In genomic region chr13:100865744-100866143, GRCm38 (mm10) we compare ENCODE assay signal across 16 mouse cellular contexts. TPM values are rescaled to one million over a fixed set of nuclear protein-coding genes. Genes with fewer than 3 reads are reported as not detected.
DNase-seq lines count a peak whose midpoint lies in the region; ATAC-seq and TF ChIP-seq lines count a peak whose summit lies in the region.
"Had no signal": no experiment of that assay in that cellular context is flagged by ENCODE, and none has a peak within 500 bp of the region (broad histone marks: within the 10 kb centered on the region; RNA-seq: fewer than 3 reads in every experiment).

No protein-coding gene starts in this region.

- no peaks in the 10 kb centered on the region for H3K9me3 ChIP-seq in stomach, embryonic 15.5 days
- H3K9me3 ChIP-seq in stomach, postnatal 0 days (ENCODE audit: control insufficient read depth, low read length): no peaks in the 10 kb centered on the region
- H3K9me3 ChIP-seq in liver, postnatal 0 days (ENCODE audit: low read length): no peaks in the 10 kb centered on the region
- no peaks in the 10 kb centered on the region for H3K9me3 ChIP-seq in hindbrain, embryonic 16.5 days (ENCODE audit: control insufficient read depth, low read length)
- H3K9me3 ChIP-seq: heart, embryonic 15.5 days had no signal

- no peak overlapping the region for H3K4me3 ChIP-seq in stomach, embryonic 15.5 days (replicated peaks)
- no peak overlapping the region for H3K4me3 ChIP-seq in stomach, postnatal 0 days (ENCODE audit: low read depth, low read length)
- no peak overlapping the region for H3K4me3 ChIP-seq in liver, postnatal 0 days (ENCODE audit: low read depth, low read length)
- H3K4me3 ChIP-seq in left cerebral cortex, adult 2 months: no peak overlapping the region
- no peak overlapping the region for H3K4me3 ChIP-seq in hindbrain, embryonic 16.5 days (ENCODE audit: low read length)
- H3K4me3 ChIP-seq: heart, embryonic 15.5 days had no signal

- no peak overlapping the region for H3K4me2 ChIP-seq in stomach, embryonic 15.5 days
- no peak overlapping the region for H3K4me2 ChIP-seq in stomach, postnatal 0 days (replicated peaks; ENCODE audit: low read depth)
- H3K4me2 ChIP-seq in liver, postnatal 0 days (ENCODE audit: low read depth, low read length): peak overlapping the region; percentile 41
- H3K4me2 ChIP-seq in hindbrain, embryonic 16.5 days (ENCODE audit: low read length): no peak overlapping the region
- H3K4me2 ChIP-seq: heart, embryonic 15.5 days had no signal

- ATAC-seq in stomach, embryonic 15.5 days (ENCODE audit: insufficient read depth, low FRiP score, low read depth): peak; percentile 53; the same call in 1 of the 2 replicates
- ATAC-seq in stomach, postnatal 0 days (ENCODE audit: low FRiP score, low TSS enrichment): no peak
- ATAC-seq in erythroid progenitor cell, adult 5-6 weeks (replicated peaks; ENCODE audit: low FRiP score, poor library complexity, severe bottlenecking): peak; percentile 72
- ATAC-seq in liver, postnatal 0 days: peak; percentile 57
- no peak for ATAC-seq in hindbrain, embryonic 16.5 days
- ATAC-seq: forebrain, embryonic 14.5 days had no signal

- intact Hi-C loops in left cerebral cortex, adult 2 months (cut with DNase I): no loop called here

- no peaks in the 10 kb centered on the region for H3K4me1 ChIP-seq in stomach, embryonic 15.5 days
- no peaks in the 10 kb centered on the region for H3K4me1 ChIP-seq in stomach, postnatal 0 days (replicated peaks; ENCODE audit: control insufficient read depth, insufficient read depth)
- H3K4me1 ChIP-seq in liver, postnatal 0 days (ENCODE audit: insufficient read depth): peaks cover 25% of the 10 kb centered on the region
- no peaks in the 10 kb centered on the region for H3K4me1 ChIP-seq in hindbrain, embryonic 16.5 days (ENCODE audit: control insufficient read depth, insufficient read depth, low read depth, low read length)

- H3K9ac ChIP-seq in stomach, embryonic 15.5 days: no peak overlapping the region
- no peak overlapping the region for H3K9ac ChIP-seq in stomach, postnatal 0 days (ENCODE audit: low read length)
- H3K9ac ChIP-seq in liver, postnatal 0 days (replicated peaks): 0 out of 2 replicates have a peak overlapping the region, but pooled peaks have one; percentile 8
- no peak overlapping the region for H3K9ac ChIP-seq in hindbrain, embryonic 16.5 days (ENCODE audit: low read depth, low read length)
- H3K9ac ChIP-seq: heart, embryonic 15.5 days had no signal

- no peaks in the 10 kb centered on the region for H3K36me3 ChIP-seq in stomach, embryonic 15.5 days
- no peaks in the 10 kb centered on the region for H3K36me3 ChIP-seq in stomach, postnatal 0 days (ENCODE audit: control insufficient read depth, insufficient read depth, low read length)
- H3K36me3 ChIP-seq in liver, postnatal 0 days (replicated peaks; ENCODE audit: insufficient read depth, low read length): no peaks in the 10 kb centered on the region
- H3K36me3 ChIP-seq in hindbrain, embryonic 16.5 days (ENCODE audit: control insufficient read depth, insufficient read depth, low read length): no peaks in the 10 kb centered on the region
- H3K36me3 ChIP-seq: heart, embryonic 15.5 days had no signal

- TF ChIP-seq EP300 in stomach, postnatal 0 days (optimal IDR thresholded peaks at IDR 0.05): no peak
- peak; percentile 81 for TF ChIP-seq EP300 in liver, postnatal 0 days (IDR thresholded peaks at IDR 0.05; ENCODE audit: low read depth)

- DNase-seq in stomach, postnatal 0 days (ENCODE audit: low spot score): no peak
- no peak for DNase-seq in liver, postnatal 0 days
- no peak for DNase-seq in kidney, postnatal 14 days
- DNase-seq in left cerebral cortex, adult 2 months (ENCODE audit: extremely low spot score in 1 of 2, low spot score in 2 of 2): no peak
- DNase-seq: cerebellum, adult 2 months; heart, adult 18-20 months; kidney, postnatal 4 days; lung, adult 18-20 months; midbrain, embryonic 14.5 days; right cerebral cortex, postnatal 14 days; thymus, adult 18-20 months had no signal

- no peak overlapping the region for H3K27ac ChIP-seq in stomach, embryonic 15.5 days
- no peak overlapping the region for H3K27ac ChIP-seq in stomach, postnatal 0 days (replicated peaks)
- H3K27ac ChIP-seq in liver, postnatal 0 days (ENCODE audit: low read depth): peak overlapping the region; percentile 62
- H3K27ac ChIP-seq in left cerebral cortex, adult 2 months: no peak overlapping the region
- no peak overlapping the region for H3K27ac ChIP-seq in hindbrain, embryonic 16.5 days (ENCODE audit: low read depth, low read length)
- H3K27ac ChIP-seq: heart, embryonic 15.5 days had no signal

- H3K27me3 ChIP-seq in stomach, embryonic 15.5 days (replicated peaks): no peaks in the 10 kb centered on the region
- no peaks in the 10 kb centered on the region for H3K27me3 ChIP-seq in stomach, postnatal 0 days (ENCODE audit: control insufficient read depth, insufficient read depth, low read length)
- no peaks in the 10 kb centered on the region for H3K27me3 ChIP-seq in liver, postnatal 0 days (ENCODE audit: insufficient read depth, low read length)
- H3K27me3 ChIP-seq in hindbrain, embryonic 16.5 days (replicated peaks; ENCODE audit: control insufficient read depth, insufficient read depth, low read length): no peaks in the 10 kb centered on the region
- H3K27me3 ChIP-seq: heart, embryonic 15.5 days had no signal

- TF ChIP-seq CTCF in stomach, postnatal 0 days (IDR thresholded peaks at IDR 0.05; ENCODE audit: low read depth): no peak
- no peak for TF ChIP-seq CTCF in liver, postnatal 0 days (IDR thresholded peaks at IDR 0.05; ENCODE audit: low read depth)
- TF ChIP-seq CTCF in left cerebral cortex, adult 2 months (IDR thresholded peaks at IDR 0.05): no peak

RNA-seq across cellular contexts. Expression of gene Slc30a5, which starts 32.5 kb away (rescaled TPM):
- polyA plus RNA-seq in stomach, embryonic 15.5 days (2015; fragmentation: Nextera tagmentation; extraction: Ambion mirVana): 58.4 and 64.3 TPM in 2 replicates
- 37.0 and 38.3 TPM in 2 replicates for polyA plus RNA-seq in stomach, postnatal 0 days (2015; fragmentation: Nextera tagmentation; extraction: Ambion mirVana)
- 46.1 and 53.0 TPM in 2 replicates for total RNA-seq in erythroid progenitor cell, adult 5-6 weeks (2015; ENCODE audit: low replicate concordance)
- 33.9 and 47.9 TPM in 2 replicates for total RNA-seq in erythroid progenitor cell, adult 5-6 weeks (2017; ENCODE audit: low replicate concordance)
- 18.8 and 18.9 TPM in 2 replicates for polyA plus RNA-seq in liver, postnatal 0 days (2015; fragmentation: Nextera tagmentation; extraction: Ambion mirVana)
- total RNA-seq in left cerebral cortex, adult 2 months (2021): 10 to 100 TPM; 38.2 to 47.0 TPM
- polyA plus RNA-seq in hindbrain, embryonic 16.5 days (2015; fragmentation: Nextera tagmentation; extraction: Ambion mirVana): 30.8 and 31.4 TPM in 2 replicates

Comparison
In these comparisons a context has a peak if more than half of its experiments do, and no peak if none do; other contexts are left out.
1. ATAC-seq: peak in stomach, embryonic 15.5 days (single experiment), erythroid progenitor cell, adult 5-6 weeks (single experiment) and liver, postnatal 0 days (single experiment); none in stomach, postnatal 0 days (single experiment) and hindbrain, embryonic 16.5 days (single experiment).